Mouse (Mus musculus): ENCODE measurements around the gene Otog.

DNA sequence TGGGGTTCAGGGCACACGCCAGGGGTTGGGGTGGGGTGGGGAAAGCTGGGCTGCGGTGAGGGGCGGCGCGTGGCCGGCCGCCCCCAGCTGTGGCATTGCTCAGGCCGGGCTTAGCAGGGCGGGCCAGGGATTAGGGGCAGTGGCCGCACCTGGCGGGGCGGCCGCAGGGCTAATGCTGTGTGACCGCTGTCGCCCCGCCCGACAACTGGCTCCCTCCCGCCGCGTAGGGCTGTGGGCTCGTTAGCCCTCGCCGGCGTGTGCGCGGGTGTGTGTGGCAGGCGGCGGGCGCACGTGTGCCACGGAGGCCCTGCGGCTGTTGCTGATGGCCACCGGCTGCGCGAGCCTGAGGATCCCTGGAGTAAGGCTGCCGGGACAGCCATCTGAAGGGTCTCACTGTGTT, 108.0 kb downstream of the Otog start:
- TF ChIP-seq USF1 (IDR thresholded peaks at IDR 0.05; ENCODE audit: low read depth) (no peak), MYOD1 (IDR thresholded peaks at IDR 0.05; ENCODE audit: control insufficient read depth in 1 of 3, insufficient read length in 2 of 3, low read depth in 2 of 3) (peak in 2 of 3 experiments; percentile 85 to 97), POLR2A (IDR thresholded peaks at IDR 0.05; ENCODE audit: insufficient read length, low read depth) (peak; percentile 48), REST (IDR thresholded peaks at IDR 0.05; ENCODE audit: insufficient read depth, insufficient read length) (no peak), SRF (IDR thresholded peaks at IDR 0.05; ENCODE audit: control insufficient read depth, insufficient read length, low read depth) (no peak), TCF12 (IDR thresholded peaks at IDR 0.05; ENCODE audit: insufficient read depth, poor library complexity, severe bottlenecking) (peak; percentile 84), POLR2AphosphoS2 (IDR thresholded peaks at IDR 0.05; ENCODE audit: insufficient read length, low read depth) (peak; percentile 71), MAX (IDR thresholded peaks at IDR 0.05; ENCODE audit: low read depth) (no peak), CEBPB (IDR thresholded peaks at IDR 0.05; ENCODE audit: insufficient read depth, poor library complexity, severe bottlenecking) (no peak)

Measured in myocyte (in vitro differentiated cells).